Mouse (Mus musculus): ENCODE measurements around the gene Ube2dnl1.

The Ube2dnl1 gene

GRCm38 (mm10) chrX:114904712-114905111 lies at the start of gene Ube2dnl1:
Ube2dnl1 (plus strand) TSS chrX:114905012.
- CTCF ChIA-PET: no interaction called here

- CTCF ChIA-PET: no interaction called here
Measured at GRCm38 (mm10) chrX:114895489-114895888, 9.3 kb upstream of the Ube2dnl1 start.

GRCm38 (mm10) chrX:114897506-114897905 lies 7.3 kb upstream of the Ube2dnl1 start:
- CTCF ChIA-PET: no interaction called here

GRCm38 (mm10) chrX:114903391-114903790 lies 1.4 kb upstream of the Ube2dnl1 start:
- CTCF ChIA-PET: no interaction called here

- CTCF ChIA-PET: no interaction called here
Measured at GRCm38 (mm10) chrX:114907282-114907681, 2.5 kb downstream of the Ube2dnl1 start, which contains the start of gene Ube2dnl2. Ube2dnl2 (plus strand) TSS chrX:114907582.

- CTCF ChIA-PET: no interaction called here
Measured at GRCm38 (mm10) chrX:114955066-114955465, 50.3 kb downstream of the Ube2dnl1 start.

Data from spleen, embryonic (tissue).